Mouse (Mus musculus): ENCODE measurements around the gene RPS10-NUDT3.

- TF ChIP-seq CTCF (IDR thresholded peaks at IDR 0.05) (no peak), POLR2A (IDR thresholded peaks at IDR 0.05; ENCODE audit: insufficient read depth, low read depth, low read length) (no peak), EP300 (IDR thresholded peaks at IDR 0.05; ENCODE audit: insufficient read depth, low read depth, low read length) (no peak)
These were observed 93.0 kb downstream of the RPS10-NUDT3 start for GRCm38 (mm10) chr17:27541984-27542383.
